8 mouse cellular contexts compared by ENCODE assay signal in the genomic region with DNA sequence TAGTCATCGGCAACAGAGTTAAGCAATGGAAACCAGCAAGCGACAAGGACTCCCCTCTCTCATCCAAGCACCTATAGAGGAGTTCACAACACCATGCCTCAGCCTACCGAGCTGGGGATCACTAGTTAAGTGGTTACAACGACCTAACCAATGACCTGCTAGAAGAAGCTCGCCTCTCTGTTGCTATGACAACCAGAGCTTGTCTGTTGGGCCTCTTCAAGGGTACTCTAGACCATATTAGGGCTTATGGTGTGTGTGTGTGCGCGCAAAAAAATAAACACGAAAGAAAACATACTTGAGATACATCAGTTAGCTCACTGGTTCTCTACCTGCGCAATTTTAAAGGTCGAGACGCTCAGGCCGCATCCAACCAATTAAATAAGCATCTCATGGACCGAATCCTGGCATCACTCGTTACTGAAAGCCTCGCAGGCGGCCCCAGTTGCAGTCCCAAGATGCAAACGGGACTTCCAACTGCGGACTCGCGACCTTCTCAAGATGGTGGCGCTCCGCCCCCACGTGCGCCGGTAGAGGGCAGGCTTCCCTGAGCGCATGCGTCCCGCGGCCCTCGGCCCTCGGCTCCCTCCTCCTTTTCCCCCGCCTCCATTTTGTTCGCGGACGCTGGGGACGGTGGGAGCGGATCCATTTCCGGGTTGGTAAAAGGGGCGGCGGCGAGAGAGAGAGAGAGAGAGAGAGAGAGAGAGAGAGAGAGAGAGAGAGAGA. TPM values are rescaled to one million over a fixed set of nuclear protein-coding genes. Genes with fewer than 3 reads are reported as not detected.
DNase-seq lines count a peak whose midpoint lies in the region; ATAC-seq lines count a peak whose summit lies in the region.

TSS of gene Wipf2 (plus strand) at position 611 of the 723 bp plus-strand sequence.

- H3K27me3 ChIP-seq in forebrain, embryonic 10.5 days (ENCODE audit: poor library complexity, severe bottlenecking), result peaks cover 4% of the 10 kb centered on the region; the same call in 1 of the 2 replicates
- H3K27me3 ChIP-seq in heart, embryonic 16.5 days (ENCODE audit: control insufficient read depth, insufficient read depth, low read length), result no peaks in the 10 kb centered on the region
- 0 out of 2 replicates have a peak, but pooled peaks cover 4% of the 10 kb centered on the region for H3K27me3 ChIP-seq in liver, embryonic 15.5 days
- H3K27me3 ChIP-seq in neural tube, embryonic 12.5 days (replicated peaks), result no peaks in the 10 kb centered on the region

- peaks cover 24% of the 10 kb centered on the region for H3K36me3 ChIP-seq in forebrain, embryonic 10.5 days (replicated peaks)
- H3K36me3 ChIP-seq in heart, embryonic 16.5 days (ENCODE audit: control insufficient read depth, insufficient read depth), result peaks cover 6% of the 10 kb centered on the region
- H3K36me3 ChIP-seq in liver, embryonic 15.5 days (replicated peaks), result peaks cover 19% of the 10 kb centered on the region
- peaks cover 13% of the 10 kb centered on the region for H3K36me3 ChIP-seq in neural tube, embryonic 12.5 days

- H3K9ac ChIP-seq in heart, embryonic 16.5 days (ENCODE audit: low read length), result peak within 1 kb of the TSS; percentile 92
- H3K9ac ChIP-seq in liver, embryonic 15.5 days, result peak within 1 kb of the TSS; percentile 87
- peak within 1 kb of the TSS; percentile 74 for H3K9ac ChIP-seq in neural tube, embryonic 12.5 days

- 7% methylated on average over 41 of the region's 41 CpGs for WGBS in forebrain, embryonic 10.5 days
- WGBS in heart, embryonic 16.5 days, result 7% methylated on average over 35 of the region's 41 CpGs
- WGBS in liver, embryonic 15.5 days (ENCODE audit: insufficient replicate concordance), result 7% methylated on average over 38 of the region's 41 CpGs
- 7% methylated on average over 41 of the region's 41 CpGs for WGBS in neural tube, embryonic 12.5 days

- peak within 1 kb of the TSS; percentile 72 for H3K4me3 ChIP-seq in forebrain, embryonic 10.5 days
- H3K4me3 ChIP-seq in heart, embryonic 16.5 days (ENCODE audit: low read length), result peak within 1 kb of the TSS; percentile 80
- H3K4me3 ChIP-seq in liver, embryonic 15.5 days (replicated peaks), result peak within 1 kb of the TSS; percentile 87
- H3K4me3 ChIP-seq in neural tube, embryonic 12.5 days, result peak within 1 kb of the TSS; percentile 64

- peaks cover 24% of the 10 kb centered on the region for H3K4me1 ChIP-seq in forebrain, embryonic 10.5 days
- H3K4me1 ChIP-seq in heart, embryonic 16.5 days (ENCODE audit: control insufficient read depth, insufficient read depth, low read length), result peaks cover 12% of the 10 kb centered on the region
- peaks cover 30% of the 10 kb centered on the region for H3K4me1 ChIP-seq in liver, embryonic 15.5 days (replicated peaks)
- H3K4me1 ChIP-seq in neural tube, embryonic 12.5 days, result peaks cover 15% of the 10 kb centered on the region; the same call in 1 of the 2 replicates

- H3K27ac ChIP-seq in forebrain, embryonic 10.5 days, result peak within 1 kb of the TSS; percentile 94
- H3K27ac ChIP-seq in heart, embryonic 16.5 days (ENCODE audit: low read length), result peak within 1 kb of the TSS; percentile 88
- H3K27ac ChIP-seq in liver, embryonic 15.5 days (replicated peaks), result peak within 1 kb of the TSS; percentile 78
- peak within 1 kb of the TSS; percentile 81 for H3K27ac ChIP-seq in neural tube, embryonic 12.5 days

- H3K4me2 ChIP-seq in heart, embryonic 16.5 days (ENCODE audit: low read depth, low read length), result peak within 1 kb of the TSS; percentile 88
- H3K4me2 ChIP-seq in liver, embryonic 15.5 days, result peak within 1 kb of the TSS; percentile 78
- H3K4me2 ChIP-seq in neural tube, embryonic 12.5 days (replicated peaks), result peak within 1 kb of the TSS; percentile 66

- H3K9me3 ChIP-seq in forebrain, embryonic 10.5 days, result no peaks in the 10 kb centered on the region
- H3K9me3 ChIP-seq in heart, embryonic 16.5 days (replicated peaks; ENCODE audit: control insufficient read depth, low read length), result no peaks in the 10 kb centered on the region
- H3K9me3 ChIP-seq in liver, embryonic 15.5 days (replicated peaks), result no peaks in the 10 kb centered on the region
- no peaks in the 10 kb centered on the region for H3K9me3 ChIP-seq in neural tube, embryonic 12.5 days

- peak; percentile 86 for DNase-seq in c-Kit-negative CD71-positive TER-119-positive erythroid progenitor cells, embryonic 14.5 days (ENCODE audit: low read depth, low spot score)
- peak; percentile 93 for DNase-seq in forebrain, embryonic 10.5 days (ENCODE audit: extremely low spot score, low spot score)
- peak; percentile 96 to 98 for DNase-seq in kidney, postnatal 36 days
- peak; percentile 93 for DNase-seq in telencephalon, adult 2 months (ENCODE audit: low read depth, low spot score)

- ATAC-seq in CD4-positive, CD25-positive, alpha-beta regulatory T cell, adult 4 months, result peak; percentile 83
- peak; percentile 92 for ATAC-seq in heart, embryonic 16.5 days (replicated peaks; ENCODE audit: extremely low read depth, insufficient read depth, low FRiP score)
- ATAC-seq in liver, embryonic 15.5 days (ENCODE audit: insufficient read depth), result peak; percentile 87
- peak; percentile 91 for ATAC-seq in neural tube, embryonic 12.5 days (ENCODE audit: low FRiP score, low read depth)

RNA-seq across cellular contexts. Expression of gene Wipf2, which starts in this region (rescaled TPM):
- polyA plus RNA-seq in CD4-positive, CD25-positive, alpha-beta regulatory T cell, adult 4 months (2017; shearing (Covaris generic)), result 10 to 100 TPM; 13.5 to 13.9 TPM
- 4.5 and 4.7 TPM in 2 replicates for polyA plus RNA-seq in forebrain, embryonic 10.5 days (2016; fragmentation: Nextera tagmentation; extraction: Ambion mirVana)
- polyA plus RNA-seq in heart, embryonic 16.5 days (2015; fragmentation: Nextera tagmentation; extraction: Ambion mirVana), result 3.1 and 3.4 TPM in 2 replicates
- polyA plus RNA-seq in liver, embryonic 15.5 days (2015; fragmentation: Nextera tagmentation; extraction: Ambion mirVana), result 1.2 and 1.3 TPM in 2 replicates
- 4.2 and 5.4 TPM in 2 replicates for polyA plus RNA-seq in neural tube, embryonic 12.5 days (2016; fragmentation: Nextera tagmentation; extraction: Ambion mirVana)

Comparison
In these comparisons a context has a peak if more than half of its experiments do, and no peak if none do; other contexts are left out.
1. Peak in every context shown above with its lines: DNase-seq, ATAC-seq, H3K4me3 ChIP-seq and H3K27ac ChIP-seq.